Mouse (Mus musculus): ENCODE measurements at regions not wholly inside any gene's neighbourhood (a gene's known extent, or its start where the extent isn't known, plus 50 kb on each side); places are given as distances from the start of the nearest gene placed in this dataset.

- no peak for TF ChIP-seq CTCF (IDR thresholded peaks at IDR 0.05; ENCODE audit: low read depth, low read length)
- TF ChIP-seq POLR2A (IDR thresholded peaks at IDR 0.05; ENCODE audit: extremely low read depth, insufficient read depth, low read length), result no peak
Observed at GRCm38 (mm10) chr6:51127851-51128250, 304.6 kb upstream of the Nfe2l3 start.
